Mouse (Mus musculus): ENCODE measurements around the gene Selp. TPM values are rescaled to one million over a fixed set of nuclear protein-coding genes. Genes with fewer than 3 reads are reported as not detected.

Selp gene
- polyA plus RNA-seq, 1 experiment: 1.6 TPM

DNA sequence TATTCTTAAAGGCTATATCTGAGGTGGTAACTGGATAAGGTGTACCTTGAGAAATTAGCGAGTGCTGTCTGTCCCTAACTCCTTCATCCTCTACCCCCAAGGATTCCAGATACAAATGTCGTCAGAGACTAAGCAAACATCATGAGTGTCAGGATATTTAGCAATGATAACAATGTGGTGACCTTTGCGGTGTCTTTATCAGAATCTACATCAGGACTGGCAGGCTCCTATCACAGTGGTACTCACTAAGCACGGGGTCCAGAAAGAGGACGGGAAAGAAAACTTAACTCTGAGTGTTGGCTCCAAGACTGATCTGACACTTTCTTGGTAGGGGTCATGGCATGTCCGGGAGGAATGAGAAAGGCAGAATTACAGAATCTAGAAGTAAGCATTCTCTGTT, 19.0 kb downstream of the Selp start:
- Histone ChIP-seq H3K36me3 (ENCODE audit: control insufficient read depth, insufficient read depth, low read length) (no peaks in the 10 kb centered on the region), H3K27me3 (ENCODE audit: control insufficient read depth, insufficient read depth, low read length) (no peaks in the 10 kb centered on the region), H3K27ac (ENCODE audit: control insufficient read depth, insufficient read depth, low read depth, low read length) (no peak overlapping the region), H3K4me3 (ENCODE audit: control insufficient read depth, low read depth, low read length) (no peak overlapping the region), H3K4me1 (ENCODE audit: control insufficient read depth, insufficient read depth, low read length) (no peaks in the 10 kb centered on the region)
- TF ChIP-seq CTCF (IDR thresholded peaks at IDR 0.05; ENCODE audit: control insufficient read depth, insufficient read depth, insufficient replicate concordance, low read depth, low read length) (no peak), POLR2A (IDR thresholded peaks at IDR 0.05; ENCODE audit: control insufficient read depth, low read depth, low read length) (no peak)

DNA sequence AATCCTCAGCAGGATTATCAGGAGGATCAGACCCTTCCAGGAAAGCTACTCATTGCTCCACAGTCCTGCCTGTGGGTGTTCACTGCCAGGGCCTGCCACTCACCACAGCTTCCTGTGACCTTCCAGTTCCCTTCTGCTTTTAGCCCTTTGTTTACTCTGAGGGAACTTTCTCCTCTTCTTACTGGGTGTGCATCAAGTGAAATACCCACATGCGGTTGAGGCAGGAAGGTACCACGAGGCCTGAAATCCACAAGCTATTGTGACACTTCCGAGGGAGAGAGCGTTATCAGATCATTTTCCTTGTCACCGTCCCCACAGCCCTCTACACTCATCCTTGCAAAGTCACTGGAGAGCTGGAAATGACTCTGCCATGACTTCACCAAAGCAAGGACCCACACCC, 20.3 kb downstream of the Selp start:
- no peaks in the 10 kb centered on the region for H3K27me3 ChIP-seq (ENCODE audit: control insufficient read depth, insufficient read depth, low read length)
- H3K27ac ChIP-seq (ENCODE audit: control insufficient read depth, insufficient read depth, low read depth, low read length): no peak overlapping the region
- H3K4me1 ChIP-seq (ENCODE audit: control insufficient read depth, insufficient read depth, low read length): no peaks in the 10 kb centered on the region
- no peaks in the 10 kb centered on the region for H3K36me3 ChIP-seq (ENCODE audit: control insufficient read depth, insufficient read depth, low read length)
- no peak overlapping the region for H3K4me3 ChIP-seq (ENCODE audit: control insufficient read depth, low read depth, low read length)
- TF ChIP-seq POLR2A (IDR thresholded peaks at IDR 0.05; ENCODE audit: control insufficient read depth, low read depth, low read length): no peak
- no peak for TF ChIP-seq CTCF (IDR thresholded peaks at IDR 0.05; ENCODE audit: control insufficient read depth, insufficient read depth, insufficient replicate concordance, low read depth, low read length)

DNA sequence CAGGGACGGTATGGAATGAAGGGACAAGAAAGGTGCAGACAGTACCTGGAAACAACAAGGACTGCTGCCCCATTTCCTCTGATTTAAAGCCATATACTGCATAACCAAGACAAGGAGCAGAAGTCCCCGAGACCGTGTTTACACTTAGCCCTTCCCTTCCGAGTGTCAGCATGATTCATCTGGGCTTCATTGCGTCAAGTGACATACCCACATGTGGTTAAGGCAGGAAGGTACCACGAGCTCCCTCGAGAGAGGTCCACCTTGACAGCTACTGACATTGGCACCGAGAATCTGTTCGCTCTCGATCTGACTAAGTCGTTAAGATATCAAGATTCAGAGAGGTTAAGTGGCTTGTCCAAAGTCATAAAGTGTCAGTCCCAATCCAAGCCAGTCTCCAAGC, 20.9 kb downstream of the Selp start:
- TF ChIP-seq CTCF (IDR thresholded peaks at IDR 0.05; ENCODE audit: control insufficient read depth, insufficient read depth, insufficient replicate concordance, low read depth, low read length) (no peak), POLR2A (IDR thresholded peaks at IDR 0.05; ENCODE audit: control insufficient read depth, low read depth, low read length) (no peak)
- no peak overlapping the region for H3K4me3 ChIP-seq (ENCODE audit: control insufficient read depth, low read depth, low read length)
- no peaks in the 10 kb centered on the region for H3K4me1 ChIP-seq (ENCODE audit: control insufficient read depth, insufficient read depth, low read length)
- H3K27me3 ChIP-seq (ENCODE audit: control insufficient read depth, insufficient read depth, low read length): no peaks in the 10 kb centered on the region
- no peaks in the 10 kb centered on the region for H3K36me3 ChIP-seq (ENCODE audit: control insufficient read depth, insufficient read depth, low read length)
- no peak overlapping the region for H3K27ac ChIP-seq (ENCODE audit: control insufficient read depth, insufficient read depth, low read depth, low read length)

DNA sequence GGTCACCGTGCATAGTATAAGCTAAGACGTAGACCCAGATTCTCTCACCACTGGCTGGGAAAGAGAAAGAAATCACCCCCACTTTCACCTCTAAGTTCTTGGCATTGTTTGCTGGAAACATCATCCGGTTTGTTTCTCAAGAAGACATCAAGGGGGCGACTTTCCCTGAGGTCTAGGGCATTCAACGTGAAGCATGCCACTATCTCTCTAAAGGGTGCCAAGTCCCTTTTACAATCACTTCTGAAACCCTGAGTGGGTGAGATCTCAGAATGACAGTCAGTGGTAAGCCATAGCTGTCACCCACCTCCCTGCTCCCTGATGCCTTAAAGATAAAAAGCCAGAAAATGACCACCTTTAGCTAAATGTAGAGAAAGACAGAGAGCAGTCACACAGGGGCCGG, 21.6 kb downstream of the Selp start:
- no peaks in the 10 kb centered on the region for H3K27me3 ChIP-seq (ENCODE audit: control insufficient read depth, insufficient read depth, low read length)
- H3K27ac ChIP-seq (ENCODE audit: control insufficient read depth, insufficient read depth, low read depth, low read length): no peak overlapping the region
- H3K4me3 ChIP-seq (ENCODE audit: control insufficient read depth, low read depth, low read length): no peak overlapping the region
- TF ChIP-seq CTCF (IDR thresholded peaks at IDR 0.05; ENCODE audit: control insufficient read depth, insufficient read depth, insufficient replicate concordance, low read depth, low read length): no peak
- no peak for TF ChIP-seq POLR2A (IDR thresholded peaks at IDR 0.05; ENCODE audit: control insufficient read depth, low read depth, low read length)
- no peaks in the 10 kb centered on the region for H3K36me3 ChIP-seq (ENCODE audit: control insufficient read depth, insufficient read depth, low read length)
- no peaks in the 10 kb centered on the region for H3K4me1 ChIP-seq (ENCODE audit: control insufficient read depth, insufficient read depth, low read length)

DNA sequence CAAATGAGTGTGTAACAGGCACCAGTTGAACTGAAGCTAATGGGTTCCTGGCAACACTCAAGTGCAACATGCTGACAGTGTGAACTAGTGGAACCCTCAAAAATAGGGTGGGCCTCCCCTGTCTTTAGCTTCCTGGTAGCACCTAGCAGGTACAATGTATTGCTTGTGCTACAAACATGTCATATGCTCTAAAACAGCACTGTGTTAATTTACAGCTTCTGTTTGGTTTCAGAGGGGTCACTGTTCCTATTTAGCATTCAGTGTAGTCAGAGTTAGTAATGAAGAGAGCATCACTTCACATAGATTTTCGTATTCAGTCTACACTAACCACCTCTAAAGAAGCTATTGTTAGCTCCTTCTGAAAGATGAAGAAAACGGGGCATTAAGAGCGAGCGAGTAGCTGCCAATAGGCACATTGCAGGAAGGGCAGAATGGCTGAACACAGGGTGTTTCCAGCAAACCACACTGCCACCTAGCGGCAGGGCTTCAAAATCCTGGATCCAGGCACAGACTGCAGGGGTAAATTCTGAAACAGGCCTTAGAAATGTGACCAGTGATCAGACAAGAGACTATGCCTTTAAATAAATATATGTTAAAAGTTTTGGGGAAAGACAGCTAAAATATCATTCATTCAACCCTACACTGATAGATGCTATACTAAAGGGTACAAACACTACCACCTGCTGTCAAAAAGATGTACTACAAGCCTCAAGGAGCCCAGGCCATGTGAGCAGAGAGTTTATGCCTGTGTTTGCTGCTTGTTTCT, 23.5 kb downstream of the Selp start:
- H3K36me3 ChIP-seq (ENCODE audit: control insufficient read depth, insufficient read depth, low read length): no peaks in the 10 kb centered on the region
- no peak overlapping the region for H3K27ac ChIP-seq (ENCODE audit: control insufficient read depth, insufficient read depth, low read depth, low read length)
- H3K27me3 ChIP-seq (ENCODE audit: control insufficient read depth, insufficient read depth, low read length): no peaks in the 10 kb centered on the region
- no peak overlapping the region for H3K4me3 ChIP-seq (ENCODE audit: control insufficient read depth, low read depth, low read length)
- TF ChIP-seq CTCF (IDR thresholded peaks at IDR 0.05; ENCODE audit: control insufficient read depth, insufficient read depth, insufficient replicate concordance, low read depth, low read length) (peak; percentile 81), POLR2A (IDR thresholded peaks at IDR 0.05; ENCODE audit: control insufficient read depth, low read depth, low read length) (no peak)
- no peaks in the 10 kb centered on the region for H3K4me1 ChIP-seq (ENCODE audit: control insufficient read depth, insufficient read depth, low read length)

DNA sequence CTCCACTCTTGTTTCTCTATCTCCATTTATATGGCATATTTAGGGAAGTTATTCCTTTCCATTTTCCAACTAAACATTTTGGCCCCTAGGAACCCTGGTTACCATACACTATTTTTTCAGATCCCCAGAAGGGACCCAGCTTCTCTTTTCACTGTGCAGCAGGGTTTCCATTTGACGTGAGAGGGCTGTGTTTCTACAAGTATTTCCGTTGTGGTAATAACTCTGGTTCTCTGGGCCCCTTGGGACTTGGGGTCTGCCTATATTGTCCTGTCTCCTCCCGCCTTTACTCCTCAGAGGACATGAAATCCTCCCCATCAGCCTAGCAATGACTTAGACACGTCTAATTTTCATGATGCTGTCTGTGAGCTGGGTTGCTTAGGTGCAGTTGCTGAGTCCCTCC, 24.4 kb downstream of the Selp start:
- no peaks in the 10 kb centered on the region for H3K36me3 ChIP-seq (ENCODE audit: control insufficient read depth, insufficient read depth, low read length)
- no peaks in the 10 kb centered on the region for H3K4me1 ChIP-seq (ENCODE audit: control insufficient read depth, insufficient read depth, low read length)
- H3K27me3 ChIP-seq (ENCODE audit: control insufficient read depth, insufficient read depth, low read length): no peaks in the 10 kb centered on the region
- no peak overlapping the region for H3K27ac ChIP-seq (ENCODE audit: control insufficient read depth, insufficient read depth, low read depth, low read length)
- H3K4me3 ChIP-seq (ENCODE audit: control insufficient read depth, low read depth, low read length): no peak overlapping the region
- TF ChIP-seq POLR2A (IDR thresholded peaks at IDR 0.05; ENCODE audit: control insufficient read depth, low read depth, low read length) (no peak), CTCF (IDR thresholded peaks at IDR 0.05; ENCODE audit: control insufficient read depth, insufficient read depth, insufficient replicate concordance, low read depth, low read length) (no peak)

DNA sequence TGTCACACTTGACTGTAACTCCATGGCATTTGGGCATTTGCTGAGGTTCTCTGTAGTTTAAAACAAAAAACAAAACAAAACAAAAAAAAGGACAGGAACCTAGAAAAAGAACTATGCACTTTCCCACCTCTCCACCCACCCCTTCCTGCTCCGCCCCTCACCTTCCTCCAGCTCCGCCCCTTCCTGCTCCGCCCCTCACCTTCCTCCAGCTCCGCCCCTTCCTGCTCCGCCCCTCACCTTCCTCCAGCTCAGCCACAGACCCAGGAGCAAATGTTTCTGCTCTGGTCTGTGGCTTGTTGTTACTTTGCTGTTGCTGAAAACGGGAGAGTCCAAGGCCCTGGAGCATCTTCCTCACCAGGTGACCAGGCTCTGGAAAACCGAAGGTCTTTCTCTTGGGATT, 34.0 kb downstream of the Selp start:
- no peak overlapping the region for H3K4me3 ChIP-seq (ENCODE audit: control insufficient read depth, low read depth, low read length)
- no peak overlapping the region for H3K27ac ChIP-seq (ENCODE audit: control insufficient read depth, insufficient read depth, low read depth, low read length)
- TF ChIP-seq CTCF (IDR thresholded peaks at IDR 0.05; ENCODE audit: control insufficient read depth, insufficient read depth, insufficient replicate concordance, low read depth, low read length): no peak
- TF ChIP-seq POLR2A (IDR thresholded peaks at IDR 0.05; ENCODE audit: control insufficient read depth, low read depth, low read length): no peak
- H3K36me3 ChIP-seq (ENCODE audit: control insufficient read depth, insufficient read depth, low read length): no peaks in the 10 kb centered on the region
- no peaks in the 10 kb centered on the region for H3K27me3 ChIP-seq (ENCODE audit: control insufficient read depth, insufficient read depth, low read length)
- H3K4me1 ChIP-seq (ENCODE audit: control insufficient read depth, insufficient read depth, low read length): peaks cover 3% of the 10 kb centered on the region

All from testis, adult 2 months (tissue).